Mouse (Mus musculus) liver, embryonic 14.5 days (tissue): ENCODE measurements around the gene Tcte3. TPM values are rescaled to one million over a fixed set of nuclear protein-coding genes. Genes with fewer than 3 reads are reported as not detected.

Source experiments
- polyA plus RNA-seq, 2 experiments: library from polyadenylated mRNA; depleted of rRNA in 1 of 2; stranded (reverse) in 1 of 2; unstranded in 1 of 2; fragments of >200 nt; fragmentation: Nextera tagmentation in 1 of 2; extraction: Ambion mirVana in 1 of 2; gene quantifications; 2 replicates each; pipeline versions ENCODE4 v1.2.1 to v1.2.3; 2012 to 2014

The Tcte3 gene
- polyA plus RNA-seq, 2 experiments = 1.3 to 2.9 TPM

Other genes starting within 250 kb of the Tcte3 start
- gene Wdr27, start 98.3 kb downstream of the Tcte3 start, polyA plus RNA-seq (2012; rRNA removed) = 0.51 and 0.86 TPM in 2 replicates
- 0.79 and 1.2 TPM in 2 replicates for gene Wdr27, start 98.3 kb downstream of the Tcte3 start, polyA plus RNA-seq (2014; fragmentation: Nextera tagmentation; extraction: Ambion mirVana)
- gene 1600012H06Rik, start 98.3 kb downstream of the Tcte3 start, polyA plus RNA-seq (2012; rRNA removed) = 4.2 and 6.4 TPM in 2 replicates
- 11.2 and 11.6 TPM in 2 replicates for gene 1600012H06Rik, start 98.3 kb downstream of the Tcte3 start, polyA plus RNA-seq (2014; fragmentation: Nextera tagmentation; extraction: Ambion mirVana)
- 52.2 and 82.6 TPM in 2 replicates for gene Phf10, start 80.2 kb downstream of the Tcte3 start, polyA plus RNA-seq (2012; rRNA removed)
- gene Phf10, start 80.2 kb downstream of the Tcte3 start, polyA plus RNA-seq (2014; fragmentation: Nextera tagmentation; extraction: Ambion mirVana) = 111 and 116 TPM in 2 replicates
- gene 9030025P20Rik, start 63.0 kb downstream of the Tcte3 start, polyA plus RNA-seq (2012; rRNA removed) = 3.8 and 5.3 TPM in 2 replicates
- gene 9030025P20Rik, start 63.0 kb downstream of the Tcte3 start, polyA plus RNA-seq (2014; fragmentation: Nextera tagmentation; extraction: Ambion mirVana) = 3.4 and 4.0 TPM in 2 replicates
- gene Gm3417, start 62.7 kb downstream of the Tcte3 start, polyA plus RNA-seq (2012; rRNA removed) = 0.61 TPM in 1 of 2 replicates, not detected in the other
- gene Gm3417, start 62.7 kb downstream of the Tcte3 start, polyA plus RNA-seq (2014; fragmentation: Nextera tagmentation; extraction: Ambion mirVana) = 0.57 and 0.98 TPM in 2 replicates
- gene Gm3435, start 31.3 kb downstream of the Tcte3 start, polyA plus RNA-seq (2012; rRNA removed) = 1.0 and 2.7 TPM in 2 replicates
- gene Gm3435, start 31.3 kb downstream of the Tcte3 start, polyA plus RNA-seq (2014; fragmentation: Nextera tagmentation; extraction: Ambion mirVana) = 2.6 and 3.1 TPM in 2 replicates
- 14.6 and 21.3 TPM in 2 replicates for gene Ermard, start 280 bp downstream of the Tcte3 start, polyA plus RNA-seq (2012; rRNA removed)
- gene Ermard, start 280 bp downstream of the Tcte3 start, polyA plus RNA-seq (2014; fragmentation: Nextera tagmentation; extraction: Ambion mirVana) = 16.3 and 16.9 TPM in 2 replicates
- gene Gm3448, start within 50 bp of the Tcte3 start, polyA plus RNA-seq (2012; rRNA removed) = 1.4 and 1.7 TPM in 2 replicates
- gene Gm3448, start within 50 bp of the Tcte3 start, polyA plus RNA-seq (2014; fragmentation: Nextera tagmentation; extraction: Ambion mirVana) = 3.6 and 4.0 TPM in 2 replicates